Mouse (Mus musculus): ENCODE measurements at regions not wholly inside any gene's neighbourhood (a gene's known extent, or its start where the extent isn't known, plus 50 kb on each side); places are given as distances from the start of the nearest gene placed in this dataset.

GRCm38 (mm10) chr8:103430874-103431492 is 645.5 kb upstream of the Cdh11 start:
- TF ChIP-seq CTCF (IDR thresholded peaks at IDR 0.05; ENCODE audit: control insufficient read depth, insufficient read depth, insufficient read length) (no peak), MAX (IDR thresholded peaks at IDR 0.05) (no peak)

All from C2C12 (cell line).